Mouse (Mus musculus) midbrain, embryonic 11.5 days (tissue): Measurements from ENCODE around the gene Mmp14. TPM values are rescaled to one million over a fixed set of nuclear protein-coding genes. Genes with fewer than 3 reads are reported as not detected.

Experiments used
- ATAC-seq: fragments of 200-750 bp; cut with Nextera tagmentation; 2 replicates; pipeline ENCODE4 v1.8.0; 2017; ENCODE audit warnings: moderate TSS enrichment, moderate library complexity; ENCODE audit not compliant: low FRiP score
- DNase-seq: peaks from one replicate; pipeline ENCODE4 v3.0.0; 2015; ENCODE audit warnings: low spot score; ENCODE audit errors: missing footprints
- H3K27ac ChIP-seq: fragments of 300-500 bp; sonication (generic); 2 replicates; pipeline ENCODE4 v1.5.1; 2014; ENCODE audit warnings: low read depth, low read length
- H3K27me3 ChIP-seq: fragments of 300-500 bp; sonication (generic); 2 replicates; pipeline ENCODE4 v1.6.1; 2014; ENCODE audit warnings: mild to moderate bottlenecking, low read length, moderate library complexity, mixed read lengths; ENCODE audit not compliant: control insufficient read depth, insufficient read depth
- H3K36me3 ChIP-seq: fragments of 300-500 bp; sonication (generic); 2 replicates; pipeline ENCODE4 v1.6.1; 2014; ENCODE audit warnings: mild to moderate bottlenecking, low read length, moderate library complexity, mixed read lengths; ENCODE audit not compliant: control insufficient read depth, insufficient read depth
- H3K4me1 ChIP-seq: fragments of 300-500 bp; sonication (generic); 2 replicates; pipeline ENCODE4 v1.6.1; 2014; ENCODE audit warnings: low read length; ENCODE audit not compliant: control insufficient read depth, insufficient read depth
- H3K4me2 ChIP-seq: fragments of 300-500 bp; sonication (generic); 2 replicates; pipeline ENCODE4 v1.6.1; 2014; ENCODE audit warnings: mild to moderate bottlenecking, moderate library complexity
- H3K4me3 ChIP-seq: fragments of 300-500 bp; sonication (generic); 2 replicates; pipeline ENCODE4 v1.5.1; 2014; ENCODE audit warnings: low read depth, low read length
- H3K9ac ChIP-seq: fragments of 300-500 bp; sonication (generic); 2 replicates; pipeline ENCODE4 v1.6.1; 2014; ENCODE audit warnings: low read length
- H3K9me3 ChIP-seq: fragments of 300-500 bp; sonication (generic); 2 replicates; pipeline ENCODE4 v1.6.1; 2016; ENCODE audit warnings: low read length; ENCODE audit not compliant: control insufficient read depth
- WGBS: fragments of 180-500 bp; shearing (Covaris S2); extraction: QIAGEN DNeasy Blood & Tissue Kit; methylation state at CpG from one replicate; pipeline ENCODE4 v1.1.7; 2014; 5-methylcytosine and 5-hydroxymethylcytosine counted together
- polyA plus RNA-seq: library from polyadenylated mRNA; unstranded; fragments of >200 nt; fragmentation: Nextera tagmentation; extraction: Ambion mirVana; gene quantifications from 2 replicates; pipeline ENCODE4 v1.2.1, GENCODE M21; 2014

Mmp14 gene
- polyA plus RNA-seq, 1 experiment from 2014 or later, result 57.4 TPM

- Histone ChIP-seq H3K9me3 (no peaks in the 10 kb centered on the region), H3K27me3 (no peaks in the 10 kb centered on the region), H3K4me2 (no peak overlapping the region), H3K36me3 (no peaks in the 10 kb centered on the region), H3K27ac (no peak overlapping the region), H3K4me1 (no peaks in the 10 kb centered on the region), H3K9ac (no peak overlapping the region), H3K4me3 (no peak overlapping the region)
- no peak for DNase-seq
- no peak for ATAC-seq
Measured at GRCm38 (mm10) chr14:54488350-54488749, 56.9 kb downstream of the Mmp14 start.

- Histone ChIP-seq H3K9me3 (no peaks in the 10 kb centered on the region), H3K9ac (no peak overlapping the region), H3K4me3 (no peak overlapping the region), H3K4me1 (no peaks in the 10 kb centered on the region), H3K27ac (no peak overlapping the region), H3K36me3 (no peaks in the 10 kb centered on the region), H3K4me2 (no peak overlapping the region), H3K27me3 (no peaks in the 10 kb centered on the region)
- no peak for DNase-seq
- no peak for ATAC-seq
- 68% methylated on average over 18 of the region's 18 CpGs for WGBS
Measured at GRCm38 (mm10) chr14:54492345-54493131, 61.1 kb downstream of the Mmp14 start.

GRCm38 (mm10) chr14:54493236-54493635 lies 61.8 kb downstream of the Mmp14 start:
- H3K4me1 ChIP-seq, result no peaks in the 10 kb centered on the region
- DNase-seq (no peak), ATAC-seq (no peak)
- H3K27me3 ChIP-seq, result no peaks in the 10 kb centered on the region
- no peak overlapping the region for H3K9ac ChIP-seq
- no peaks in the 10 kb centered on the region for H3K36me3 ChIP-seq
- H3K27ac ChIP-seq, result no peak overlapping the region
- H3K4me2 ChIP-seq, result no peak overlapping the region
- H3K4me3 ChIP-seq, result no peak overlapping the region
- WGBS, result 93% methylated on average over 5 of the region's 5 CpGs
- H3K9me3 ChIP-seq, result no peaks in the 10 kb centered on the region

GRCm38 (mm10) chr14:54494234-54494633 lies 62.8 kb downstream of the Mmp14 start:
- no peaks in the 10 kb centered on the region for H3K27me3 ChIP-seq
- H3K27ac ChIP-seq, result no peak overlapping the region
- H3K4me2 ChIP-seq, result no peak overlapping the region
- no peak overlapping the region for H3K9ac ChIP-seq
- H3K4me3 ChIP-seq, result no peak overlapping the region
- WGBS, result 1% methylated on average over 3 of the region's 3 CpGs
- DNase-seq (peak; percentile 96), ATAC-seq (peak; percentile 76; the same call in 1 of the 2 replicates)
- no peaks in the 10 kb centered on the region for H3K4me1 ChIP-seq
- H3K36me3 ChIP-seq, result no peaks in the 10 kb centered on the region
- no peaks in the 10 kb centered on the region for H3K9me3 ChIP-seq

Other genes starting within 250 kb of the Mmp14 start
- gene Dad1, start 177.5 kb upstream of the Mmp14 start, polyA plus RNA-seq, result 229 and 237 TPM in 2 replicates
- 38.3 and 38.4 TPM in 2 replicates for gene Abhd4, start 177.4 kb upstream of the Mmp14 start, polyA plus RNA-seq
- gene Olfr49, start 146.7 kb upstream of the Mmp14 start, polyA plus RNA-seq, result not detected in 2 replicates
- gene Oxa1l, start 70.8 kb upstream of the Mmp14 start, polyA plus RNA-seq, result 44.2 and 45.9 TPM in 2 replicates
- gene Slc7a7, start 13.8 kb upstream of the Mmp14 start, polyA plus RNA-seq, result 4.3 and 4.7 TPM in 2 replicates
- gene Mrpl52, start 4.7 kb upstream of the Mmp14 start, polyA plus RNA-seq, result 238 and 253 TPM in 2 replicates
- 15.8 and 19.5 TPM in 2 replicates for gene Lrp10, start 32.5 kb downstream of the Mmp14 start, polyA plus RNA-seq
- 33.6 and 34.4 TPM in 2 replicates for gene Rem2, start 44.5 kb downstream of the Mmp14 start, polyA plus RNA-seq
- gene Prmt5, start 85.9 kb downstream of the Mmp14 start, polyA plus RNA-seq, result 137 and 139 TPM in 2 replicates
- 35.3 and 41.9 TPM in 2 replicates for gene Haus4, start 123.0 kb downstream of the Mmp14 start, polyA plus RNA-seq
- 24.3 and 25.1 TPM in 2 replicates for gene Ajuba, start 145.9 kb downstream of the Mmp14 start, polyA plus RNA-seq
- 5.9 and 8.5 TPM in 2 replicates for gene 4931414P19Rik, start 174.4 kb downstream of the Mmp14 start, polyA plus RNA-seq
- 396 and 453 TPM in 2 replicates for gene Psmb5, start 186.4 kb downstream of the Mmp14 start, polyA plus RNA-seq
- 0.04 TPM in 1 of 2 replicates, not detected in the other for gene Psmb11, start 189.8 kb downstream of the Mmp14 start, polyA plus RNA-seq
- not detected in 2 replicates for gene Gm17606, start 209.3 kb downstream of the Mmp14 start, polyA plus RNA-seq
- 5.8 and 6.9 TPM in 2 replicates for gene Cdh24, start 209.8 kb downstream of the Mmp14 start, polyA plus RNA-seq